Mouse (Mus musculus): ENCODE measurements around the gene Atp1b1.

The Atp1b1 gene

DNA sequence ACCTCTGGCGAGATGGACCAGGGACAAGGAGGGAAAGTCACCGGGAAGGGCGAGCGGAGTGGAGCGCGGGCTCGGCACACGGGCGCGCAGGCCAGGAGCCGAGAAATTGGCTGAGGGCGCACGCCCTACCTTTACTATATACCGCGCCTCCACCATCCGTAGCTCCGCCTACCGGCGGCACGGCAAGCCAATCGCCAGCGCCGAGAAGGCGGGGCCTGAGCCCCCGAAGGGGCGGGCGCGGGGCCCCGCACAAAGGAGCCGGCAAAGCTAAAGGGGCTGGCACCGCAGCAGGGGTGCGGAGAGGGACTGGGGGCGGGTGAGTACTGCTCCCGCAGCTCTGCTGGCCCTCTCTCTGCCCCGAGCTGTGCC, at the start of gene Atp1b1:
Gene Atp1b1 (minus strand): TSS at position 111 of the 369 bp plus-strand sequence.
- CTCF ChIA-PET: interaction anchor here (0.6 kb wide), 1 partner anchor 1303 kb away, joined by 3 read pairs; no protein-coding TSS in a partner anchor

DNA sequence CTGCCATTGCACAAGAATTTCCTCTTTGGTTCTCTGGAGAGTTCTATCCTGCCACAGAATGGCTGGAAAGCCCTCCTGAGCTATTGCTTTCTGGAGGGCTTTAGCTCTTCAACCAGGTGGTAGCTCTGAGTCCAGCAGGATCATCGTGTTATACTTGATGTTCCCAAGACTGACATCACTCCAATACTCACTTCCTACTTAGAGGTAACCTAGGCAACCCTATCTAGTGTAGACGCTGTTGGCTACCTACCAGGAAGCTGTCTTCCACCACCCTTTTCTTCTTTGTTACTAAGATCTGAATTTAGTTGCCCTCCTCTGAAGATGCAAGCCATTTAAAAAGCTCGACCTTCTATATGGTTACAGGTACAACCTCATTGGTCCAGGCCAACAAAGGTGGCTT, 46.9 kb upstream of the Atp1b1 start:
- CTCF ChIA-PET: no interaction called here

DNA sequence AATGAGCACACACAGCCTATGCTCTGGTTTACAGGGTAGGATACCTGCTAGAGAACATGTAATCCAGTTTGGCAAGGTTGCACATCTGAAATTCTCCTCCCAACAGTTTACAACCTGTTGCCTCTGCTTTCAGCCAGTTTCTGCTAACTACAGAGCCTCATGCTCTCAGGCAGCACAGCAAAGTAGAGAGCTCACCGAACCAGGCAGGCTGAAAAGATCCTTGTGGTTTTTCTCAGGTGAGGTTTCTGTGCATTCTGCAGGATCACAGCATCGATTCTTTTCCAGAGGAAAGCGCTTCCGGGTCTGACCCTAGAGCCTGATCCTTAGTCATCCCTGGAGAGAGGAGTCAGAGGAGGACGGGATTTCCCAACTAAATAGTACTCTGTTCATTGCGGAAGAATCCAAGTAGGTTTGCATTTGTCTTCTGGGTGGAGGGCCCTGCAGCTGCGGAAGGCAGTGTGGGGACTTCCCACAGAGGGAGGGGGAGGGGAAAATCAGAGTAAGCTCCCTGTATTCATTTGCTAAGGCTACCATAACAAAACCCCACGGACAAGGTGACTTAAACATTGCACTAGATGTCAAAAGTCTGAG, 45.1 kb upstream of the Atp1b1 start:
- CTCF ChIA-PET: no interaction called here

DNA sequence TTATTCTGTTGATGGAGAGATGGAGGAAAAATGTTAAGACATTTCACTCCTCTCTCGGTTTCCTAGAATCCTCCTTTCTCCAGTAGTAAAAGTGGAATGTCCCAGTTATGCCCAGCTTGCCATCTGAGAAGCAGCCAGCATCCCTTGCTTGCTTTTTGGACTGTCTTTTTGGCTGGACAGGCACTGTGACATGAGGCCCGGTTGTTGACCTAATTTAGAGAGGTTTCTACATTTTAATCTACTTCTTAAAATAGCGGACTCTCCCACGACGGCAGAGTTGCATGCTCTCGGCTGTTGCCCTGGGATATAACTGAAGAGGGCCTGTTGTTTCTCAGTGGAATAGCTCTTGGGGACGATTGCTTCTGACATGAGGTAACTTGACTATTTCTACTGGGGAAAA, 44.1 kb upstream of the Atp1b1 start:
- CTCF ChIA-PET: interaction anchor here (0.6 kb wide), 1 partner anchor 14 kb away, joined by 7 read pairs; no protein-coding TSS in a partner anchor

DNA sequence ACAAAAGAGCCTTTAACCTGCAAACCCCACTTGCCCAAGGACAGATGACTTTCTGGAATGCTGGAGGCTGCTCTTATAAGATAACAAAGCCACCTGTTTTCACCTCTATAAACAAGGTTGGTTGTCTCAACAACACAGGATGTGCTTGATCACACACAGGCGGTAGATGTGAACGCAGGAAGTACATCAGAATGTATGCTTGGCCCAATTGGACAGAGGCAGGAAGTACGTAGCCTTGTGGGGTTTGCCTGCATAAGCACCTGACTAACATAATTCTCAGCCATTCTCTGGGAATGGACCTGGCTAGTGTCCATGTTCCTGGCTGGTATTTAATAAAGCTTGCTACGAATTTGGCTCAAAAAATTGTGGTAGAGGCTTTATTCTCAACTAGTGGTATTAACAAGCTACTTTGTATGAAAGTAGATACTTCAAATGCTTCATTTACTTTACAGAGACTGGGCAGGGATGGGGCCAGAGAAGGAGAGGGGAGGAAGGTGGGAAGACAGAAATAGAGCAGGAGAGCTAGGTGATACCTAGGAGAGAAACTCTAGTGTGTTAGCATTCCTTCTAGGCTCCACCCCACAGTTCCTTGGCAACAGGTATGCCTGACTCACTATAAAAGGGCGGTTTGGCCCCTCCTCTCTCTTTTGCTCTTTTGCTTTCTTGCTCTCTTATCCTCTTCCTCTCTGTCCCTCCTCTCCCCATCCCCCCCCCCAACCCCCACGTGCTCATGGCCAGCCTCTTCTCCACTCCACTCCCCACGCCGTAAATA, 36.8 kb upstream of the Atp1b1 start:
- CTCF ChIA-PET: no interaction called here

DNA sequence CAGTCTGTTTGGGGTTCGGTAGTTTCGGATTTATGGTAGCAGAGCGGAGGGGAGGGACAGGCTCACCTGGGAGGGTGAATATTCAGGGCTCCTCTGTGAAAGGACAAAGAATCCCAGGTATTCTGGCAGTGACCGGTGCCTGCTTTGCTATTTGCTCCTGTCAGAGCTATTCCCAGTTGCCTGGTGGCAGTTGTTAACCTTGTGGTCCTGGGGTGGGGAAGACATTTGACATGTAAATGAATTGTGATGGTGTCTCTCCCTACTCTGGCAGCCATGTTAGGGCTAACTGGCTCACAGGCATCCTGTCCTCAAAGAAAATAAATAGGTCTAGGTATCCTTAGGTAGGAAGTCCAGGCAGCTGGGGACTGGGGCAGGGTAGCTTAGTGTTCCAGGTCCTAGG, 36.1 kb upstream of the Atp1b1 start:
- CTCF ChIA-PET: no interaction called here

DNA sequence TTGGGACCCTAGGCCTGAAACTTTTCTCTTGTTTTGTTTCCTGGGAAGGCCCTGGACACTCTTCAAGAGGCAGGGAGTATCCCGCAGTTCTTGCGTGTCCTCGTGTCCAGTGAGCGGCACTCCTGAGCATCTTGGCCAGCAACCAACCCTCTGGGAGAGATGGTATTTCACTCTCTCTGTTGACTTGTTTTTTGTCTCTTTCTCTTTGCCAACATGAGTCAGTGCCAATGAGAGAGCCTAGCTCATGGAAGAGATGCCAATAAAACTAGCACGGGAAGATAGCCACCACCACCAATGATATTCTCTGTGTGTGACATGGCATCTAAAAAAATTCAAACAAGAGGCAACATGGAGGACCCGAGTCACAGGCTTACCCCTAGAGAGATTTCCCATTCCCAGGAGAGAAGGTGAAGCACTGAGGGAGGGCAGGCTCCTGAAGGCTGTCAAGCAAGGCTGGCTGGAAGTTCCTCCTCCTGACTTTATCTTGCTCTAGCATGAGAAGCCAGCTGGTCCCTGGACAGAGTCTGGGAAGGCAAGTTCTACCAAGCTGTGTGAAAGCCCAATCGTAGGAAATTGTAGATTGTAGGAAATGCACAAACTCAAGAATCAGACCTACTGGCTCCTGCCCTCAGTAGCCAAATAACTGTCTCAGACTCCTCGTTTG, 35.0 kb upstream of the Atp1b1 start:
- CTCF ChIA-PET: no interaction called here

DNA sequence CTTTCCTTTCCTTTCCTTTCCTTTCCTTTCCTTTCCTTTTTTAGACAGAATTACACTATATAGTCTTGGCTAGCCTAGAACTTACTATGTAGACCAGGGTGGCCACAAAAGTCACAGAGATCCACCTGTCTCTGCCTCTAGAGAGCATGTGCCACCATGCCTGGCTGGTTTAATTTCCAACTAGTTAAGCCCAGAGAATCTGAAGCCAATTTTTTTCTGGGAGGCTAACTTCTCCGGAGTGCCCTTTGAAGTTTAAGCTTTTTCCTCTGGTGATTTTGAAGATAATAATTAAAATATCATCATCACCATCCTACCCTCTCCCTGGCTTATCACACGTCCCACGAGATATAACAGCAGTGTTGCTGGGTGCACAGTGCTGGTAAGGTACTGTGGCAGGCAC, 34.3 kb upstream of the Atp1b1 start:
- CTCF ChIA-PET: no interaction called here

DNA sequence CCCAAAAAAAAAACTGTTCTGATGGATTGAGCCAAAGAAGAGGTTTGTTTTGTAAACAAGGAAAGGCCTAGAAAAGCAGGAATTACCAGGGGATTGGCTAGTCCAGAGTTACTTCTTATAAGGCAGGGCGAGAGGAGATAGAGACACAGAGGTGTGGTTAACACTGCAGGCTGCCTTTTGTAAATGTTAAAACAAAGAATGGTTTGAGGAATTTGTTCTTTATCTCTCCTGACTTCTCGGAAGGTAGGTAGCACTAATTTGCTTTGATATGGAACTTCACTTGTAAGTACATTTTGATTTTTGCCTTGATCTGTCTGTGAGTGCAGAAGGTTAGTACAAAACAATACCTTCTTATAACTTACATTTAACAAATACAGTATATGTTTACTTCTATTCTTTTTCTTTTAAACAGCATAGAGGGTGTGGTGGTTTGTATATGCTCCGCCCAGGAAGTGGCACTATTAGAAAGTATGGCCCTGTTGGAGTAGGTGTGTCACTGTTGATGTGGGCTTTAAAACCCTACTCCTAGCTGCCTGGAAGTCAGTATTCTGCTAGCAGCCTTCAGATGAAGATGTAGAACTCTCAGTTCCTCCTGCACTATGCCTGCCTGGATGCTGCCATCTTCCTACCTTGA, 31.9 kb upstream of the Atp1b1 start:
- CTCF ChIA-PET: no interaction called here

DNA sequence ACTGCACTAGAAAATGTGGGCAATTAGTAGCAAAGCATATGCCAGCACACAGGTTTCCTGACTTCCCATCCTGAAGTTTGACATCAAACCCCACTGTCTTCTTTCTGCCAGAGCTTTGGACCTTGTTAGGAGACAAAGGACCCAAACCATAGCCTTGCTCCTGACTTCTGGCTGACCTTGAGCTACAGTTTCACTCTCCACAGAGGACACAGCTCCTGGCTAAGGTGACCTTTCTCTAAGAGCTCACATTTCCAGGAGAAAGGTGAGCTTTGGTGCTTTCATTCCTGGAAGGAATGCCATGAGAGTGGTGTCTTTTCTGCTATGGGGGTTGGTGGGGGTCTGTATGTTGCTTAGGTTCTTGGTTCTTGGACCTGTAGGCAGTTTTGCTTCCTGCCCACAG, 25.6 kb upstream of the Atp1b1 start:
- CTCF ChIA-PET: no interaction called here

DNA sequence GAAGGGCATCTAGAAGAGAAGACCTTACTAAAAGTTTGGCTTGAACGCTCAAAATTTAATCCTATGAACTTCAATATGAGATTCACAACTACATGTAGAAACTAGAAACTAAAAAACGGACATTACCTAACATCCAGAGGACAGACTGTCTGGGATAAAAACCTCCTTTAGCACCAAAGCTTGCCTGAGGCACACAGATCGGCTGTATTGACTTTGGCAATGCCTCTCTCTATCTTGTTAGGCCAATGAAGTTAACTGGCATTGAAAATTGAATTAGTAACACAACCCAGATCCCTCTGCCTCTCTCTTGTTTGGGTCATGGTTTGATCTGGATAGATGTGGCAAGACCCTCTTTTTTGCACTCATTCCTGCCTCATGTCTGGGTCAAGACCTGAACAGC, 24.7 kb upstream of the Atp1b1 start:
- CTCF ChIA-PET: no interaction called here

DNA sequence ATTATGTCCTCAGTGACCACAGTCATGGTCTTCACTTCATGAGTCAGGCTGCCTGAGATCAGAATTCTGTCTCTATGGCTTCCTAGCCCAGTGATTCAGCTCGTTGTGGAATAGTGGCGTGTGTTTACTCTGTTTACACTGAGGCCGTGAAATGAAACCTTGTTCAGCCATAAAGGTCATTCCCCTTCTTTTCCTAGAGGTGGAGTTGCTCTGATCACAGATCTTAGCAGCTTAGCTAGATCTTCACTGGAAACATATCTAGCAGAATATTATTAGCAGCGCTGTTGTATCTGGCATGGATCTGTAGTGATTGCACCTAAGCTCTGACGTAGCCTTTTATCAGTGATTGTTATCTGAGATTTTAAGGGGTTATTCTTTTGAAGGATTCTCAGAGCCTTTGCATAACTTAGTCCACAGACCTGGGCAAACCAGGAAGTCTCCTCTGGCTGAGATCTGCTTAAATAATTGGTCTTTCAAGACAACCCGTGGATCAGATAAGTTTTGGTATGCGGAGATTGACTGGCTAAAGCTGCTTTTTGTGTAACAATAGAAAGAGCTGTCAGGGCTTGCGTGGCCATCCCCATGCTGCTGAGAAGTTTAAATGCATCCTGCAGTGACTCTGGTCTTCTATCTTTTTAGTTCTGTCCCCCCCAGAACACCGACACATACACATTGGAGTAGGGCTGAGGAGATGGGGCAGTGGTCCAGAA, 23.6 kb upstream of the Atp1b1 start:
- CTCF ChIA-PET: no interaction called here

DNA sequence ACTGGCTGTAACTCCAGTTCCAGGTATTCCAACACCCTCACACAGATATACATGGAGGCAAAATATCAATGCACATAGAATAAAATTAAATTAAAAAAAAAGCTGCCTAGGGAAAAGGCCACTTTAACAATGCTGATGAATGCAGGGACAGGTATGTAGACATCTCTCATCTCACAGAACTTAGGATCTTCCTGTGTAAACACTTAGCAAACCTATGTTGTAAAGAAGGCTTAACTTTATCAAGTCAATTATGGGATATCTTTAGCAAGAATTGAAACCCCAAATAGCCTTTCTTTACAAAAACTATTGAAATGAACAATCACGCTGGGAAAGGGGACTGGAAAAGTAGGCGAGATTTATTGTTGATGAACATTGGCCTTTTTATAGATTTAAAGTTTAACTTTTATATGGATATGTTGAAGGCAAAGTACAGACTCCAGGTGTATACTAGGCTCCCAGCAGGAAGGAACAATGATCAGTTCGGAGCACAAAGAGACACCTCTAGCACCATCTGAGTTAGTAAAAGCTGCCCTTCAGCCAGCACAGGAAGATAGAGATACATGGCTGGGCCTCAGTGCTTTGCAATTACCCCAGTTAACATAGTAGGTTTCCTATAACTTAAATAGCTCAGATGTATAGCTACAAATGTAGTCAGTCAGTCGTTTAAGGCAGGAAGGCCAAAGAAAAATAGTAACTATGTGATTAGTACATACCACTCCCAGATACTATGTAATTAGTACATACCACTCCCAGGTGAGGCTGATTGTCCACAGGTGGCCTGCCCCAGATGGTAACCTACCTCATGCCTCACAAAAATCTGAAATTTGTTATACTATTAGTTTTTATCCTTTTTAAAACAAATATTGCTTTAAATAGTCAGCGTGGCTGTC, 22.8 kb upstream of the Atp1b1 start:
- CTCF ChIA-PET: no interaction called here

DNA sequence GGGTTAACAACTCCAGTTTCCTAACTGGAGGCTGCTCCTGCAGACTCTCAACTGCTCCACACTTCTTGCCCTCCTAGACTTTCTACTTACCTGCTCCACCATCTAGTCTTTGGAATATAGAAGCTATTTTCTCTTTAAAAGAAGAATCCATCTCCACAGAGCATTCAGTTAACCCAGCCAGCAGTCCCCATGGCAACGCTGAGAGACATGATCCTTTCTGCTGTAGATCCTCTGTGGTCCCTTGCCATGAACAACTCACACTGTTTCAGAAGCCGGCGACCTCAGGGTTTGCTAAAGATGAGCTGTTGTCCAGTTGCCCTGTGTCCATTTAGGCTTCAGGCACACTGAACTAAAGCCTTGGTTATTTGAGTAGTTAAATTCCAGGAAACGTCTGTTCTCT, 17.7 kb upstream of the Atp1b1 start:
- CTCF ChIA-PET: interaction anchor here (0.6 to 0.7 kb wide), 2 partner anchors 143 to 652 kb away, joined by 5 to 21 read pairs; no protein-coding TSS in a partner anchor

DNA sequence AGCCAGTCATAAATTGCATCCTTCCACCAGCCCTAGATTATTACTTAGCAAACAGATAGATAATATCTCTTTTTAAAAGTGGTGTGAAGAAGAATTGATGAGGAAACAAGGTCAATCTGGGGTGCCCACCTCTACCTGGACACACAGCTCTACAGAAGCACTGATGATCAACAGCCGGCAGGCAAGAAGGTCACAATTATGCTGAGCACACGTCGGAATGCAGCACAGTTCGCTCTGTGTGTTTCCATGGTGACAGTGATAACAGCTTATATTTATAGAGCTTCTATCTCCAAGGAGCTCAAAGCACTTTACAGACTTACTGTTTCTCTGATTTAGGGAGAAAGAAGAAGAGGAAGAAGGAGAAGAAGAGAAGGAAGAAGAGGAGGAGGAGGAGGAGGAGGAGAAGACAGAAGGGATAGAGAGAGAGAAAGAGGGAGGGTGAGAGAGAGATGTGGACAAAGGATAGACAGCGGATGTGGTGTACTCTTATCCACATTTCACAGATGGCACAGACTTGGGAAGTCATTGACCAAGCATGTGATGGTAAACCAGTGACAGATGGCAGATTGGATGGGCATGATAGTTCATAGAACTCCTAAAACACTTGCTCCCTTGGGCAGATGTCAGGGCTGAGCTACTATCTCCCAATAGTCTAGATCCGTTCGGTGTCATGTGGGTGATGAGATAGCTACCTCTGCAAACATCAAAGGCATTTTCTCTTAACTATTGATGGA, 16.8 kb upstream of the Atp1b1 start:
- CTCF ChIA-PET: no interaction called here

DNA sequence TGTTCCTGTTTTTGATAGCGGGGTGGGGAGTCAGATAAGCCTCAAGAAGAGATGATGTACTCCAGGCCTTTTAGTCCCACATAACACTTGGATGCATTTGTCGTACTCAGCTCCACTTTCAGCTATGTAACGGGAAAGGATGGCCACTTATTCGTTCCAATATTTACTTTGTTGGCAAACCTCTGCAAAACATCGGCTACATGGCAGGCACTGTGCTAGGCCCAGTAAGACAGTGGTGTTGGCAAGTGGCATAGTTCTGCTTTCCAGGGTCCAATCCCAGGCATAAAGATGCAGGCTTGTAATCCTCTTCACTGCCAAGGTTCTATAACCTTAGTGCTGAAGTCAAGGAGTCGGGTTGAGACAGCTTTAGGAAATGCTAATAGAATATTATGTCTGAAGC, 16.2 kb upstream of the Atp1b1 start:
- CTCF ChIA-PET: no interaction called here

DNA sequence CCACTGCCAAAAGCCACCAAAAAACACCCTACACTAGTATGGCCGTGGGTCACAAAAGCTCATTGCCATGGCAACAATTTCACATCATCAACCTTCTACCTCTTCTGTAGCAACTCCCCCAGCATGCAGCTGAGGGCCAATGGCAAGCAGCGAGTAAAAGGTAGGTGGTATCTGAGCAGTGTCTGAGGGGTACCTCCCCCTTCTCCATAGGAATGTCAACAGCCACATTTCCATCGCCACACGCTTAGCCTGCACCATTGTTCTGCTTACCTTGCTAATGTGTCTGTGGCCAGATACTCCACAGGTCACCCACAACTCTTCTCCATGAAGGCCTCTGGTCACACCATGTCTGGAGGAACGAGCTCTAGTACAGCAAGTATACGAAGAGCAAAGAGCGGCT, 15.2 kb upstream of the Atp1b1 start:
- CTCF ChIA-PET: no interaction called here

DNA sequence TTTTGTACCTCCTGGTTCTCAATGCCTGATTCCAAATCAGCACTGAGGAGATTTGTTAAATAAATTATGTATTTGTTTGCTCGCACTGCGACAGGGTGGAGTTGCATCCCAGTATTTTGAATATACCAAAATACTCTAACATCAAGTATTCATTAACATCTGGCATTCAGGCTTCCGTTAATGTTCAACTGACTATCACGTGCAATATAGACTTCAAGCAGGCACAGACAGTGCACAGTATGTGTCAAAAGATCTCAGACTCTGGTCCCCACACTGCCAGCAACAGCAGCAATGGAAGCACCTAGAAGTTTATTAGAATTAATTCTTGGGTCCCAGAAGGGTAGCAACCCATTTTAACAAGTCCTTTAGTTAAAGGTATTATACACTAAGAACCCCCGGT, 13.5 kb upstream of the Atp1b1 start:
- CTCF ChIA-PET: no interaction called here

DNA sequence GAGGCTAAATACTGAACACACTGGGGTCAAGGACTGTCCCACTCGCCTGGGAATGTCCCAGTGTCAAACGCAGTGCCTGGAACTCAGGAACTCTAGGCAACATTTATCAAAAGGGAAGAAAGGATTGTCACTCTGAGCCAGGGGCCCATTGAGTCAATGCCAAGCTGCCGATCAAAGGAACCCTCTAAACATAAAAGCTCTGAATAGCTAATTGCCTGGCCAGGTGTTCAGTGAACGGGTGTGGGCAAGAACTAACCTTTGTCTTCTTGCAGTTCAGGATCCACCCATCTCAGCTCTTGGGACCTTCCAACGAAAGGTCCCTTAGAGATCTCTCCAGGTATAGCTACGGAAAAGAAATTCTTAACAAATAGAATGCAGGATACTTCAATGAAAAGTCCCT, 12.8 kb upstream of the Atp1b1 start:
- CTCF ChIA-PET: no interaction called here

DNA sequence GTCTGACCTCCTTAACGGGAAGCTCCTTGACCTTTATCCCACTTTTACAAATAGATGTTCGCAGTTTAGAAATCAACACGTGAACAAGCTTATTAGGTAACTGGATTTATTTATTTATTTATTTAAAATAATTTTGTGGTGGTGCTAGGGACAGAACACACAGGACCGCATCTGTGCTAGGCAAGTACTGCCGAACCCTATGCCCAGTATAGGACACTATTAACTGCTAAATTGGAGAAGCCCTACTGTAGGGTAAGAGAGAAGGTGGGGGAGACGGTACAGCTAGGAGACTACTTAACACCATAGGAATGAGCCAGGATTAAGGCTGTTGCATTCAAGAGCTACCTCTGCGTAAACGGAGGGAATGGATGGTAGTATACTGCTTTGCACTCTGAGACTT, 10.2 kb upstream of the Atp1b1 start:
- CTCF ChIA-PET: no interaction called here

Measured in spleen, embryonic (tissue).